ENCODE assay signal across 29 mouse cellular contexts in genomic region chr6:52276382-52276781, GRCm38 (mm10). TPM values are rescaled to one million over a fixed set of nuclear protein-coding genes. Genes with fewer than 3 reads are reported as not detected.
"Had no signal": no experiment of that assay in that cellular context is flagged by ENCODE, and none has a peak within 500 bp of the region (broad histone marks: within the 10 kb centered on the region; RNA-seq: fewer than 3 reads in every experiment).

No protein-coding gene starts in this region.

- H3K36me3 ChIP-seq: limb, embryonic 15.5 days; midbrain, embryonic 10.5 days; neural tube, embryonic 12.5 days; neural tube, embryonic 15.5 days had no signal

- H3K4me1 ChIP-seq: midbrain, embryonic 10.5 days; neural tube, embryonic 12.5 days had no signal

- DNase-seq: kidney, adult 18-20 months; kidney, adult 9 months; kidney, postnatal 14 days; kidney, postnatal 4 days; liver, postnatal 0 days; lung, embryonic 14.5 days; lung, postnatal 10 days; lung, postnatal 36 days; midbrain, embryonic 14.5 days; right cerebral cortex, adult 18-20 months; right cerebral cortex, postnatal 14 days; right cerebral cortex, postnatal 4 days; thymus, adult 2 months; thymus, postnatal 14 days; thymus, postnatal 4 days had no signal

- H3K4me2 ChIP-seq: limb, embryonic 15.5 days; liver, embryonic 11.5 days; lung, embryonic 14.5 days; neural tube, embryonic 12.5 days; neural tube, embryonic 15.5 days had no signal

- H3K9me3 ChIP-seq: limb, embryonic 15.5 days; megakaryocyte, embryonic 14.5 days; midbrain, embryonic 10.5 days; neural tube, embryonic 12.5 days; neural tube, embryonic 15.5 days had no signal

- H3K9ac ChIP-seq: limb, embryonic 15.5 days; liver, embryonic 14.5 days; liver, postnatal 0 days; lung, embryonic 14.5 days; neural tube, embryonic 12.5 days; neural tube, embryonic 15.5 days had no signal

- H3K4me3 ChIP-seq: limb, embryonic 15.5 days; megakaryocyte, embryonic 14.5 days; midbrain, embryonic 10.5 days; neural tube, embryonic 12.5 days; neural tube, embryonic 15.5 days had no signal

- ATAC-seq: liver, postnatal 0 days had no signal

- H3K27ac ChIP-seq: limb, embryonic 15.5 days; liver, embryonic 14.5 days; midbrain, embryonic 10.5 days; neural tube, embryonic 12.5 days; neural tube, embryonic 15.5 days; stomach, postnatal 0 days had no signal

RNA-seq across cellular contexts. Expression of gene Hoxa13, which starts 15.7 kb away (rescaled TPM):
- total RNA-seq: layer of hippocampus, adult 18-20 months; layer of hippocampus, postnatal 14 days; left cerebral cortex, adult 18-20 months; left cerebral cortex, postnatal 25 days had no signal
- polyA plus RNA-seq: liver, postnatal 0 days; lung, embryonic 14.5 days; midbrain, embryonic 10.5 days; midbrain, embryonic 14.5 days; stomach, embryonic 14.5 days; stomach, postnatal 0 days; thymus, adult 2 months had no signal

RNA-seq across cellular contexts. Expression of gene Hoxa11, which starts 30.8 kb away (rescaled TPM):
- total RNA-seq: layer of hippocampus, adult 18-20 months; layer of hippocampus, postnatal 14 days; left cerebral cortex, adult 18-20 months; left cerebral cortex, postnatal 25 days had no signal
- polyA plus RNA-seq: liver, embryonic 14.5 days; liver, postnatal 0 days; lung, embryonic 14.5 days; midbrain, embryonic 10.5 days; midbrain, embryonic 14.5 days; stomach, embryonic 14.5 days; stomach, postnatal 0 days; thymus, adult 2 months had no signal

RNA-seq across cellular contexts. Expression of gene Hoxa10, which starts 35.7 kb away (rescaled TPM):
- total RNA-seq: layer of hippocampus, adult 18-20 months; layer of hippocampus, postnatal 14 days; left cerebral cortex, adult 18-20 months; left cerebral cortex, postnatal 25 days had no signal
- polyA plus RNA-seq: liver, postnatal 0 days; lung, embryonic 14.5 days; midbrain, embryonic 14.5 days; stomach, embryonic 14.5 days; stomach, postnatal 0 days; thymus, adult 2 months had no signal

RNA-seq across cellular contexts. Expression of gene Evx1, which starts 36.9 kb away (rescaled TPM):
- total RNA-seq: layer of hippocampus, adult 18-20 months; layer of hippocampus, postnatal 14 days; left cerebral cortex, adult 18-20 months; left cerebral cortex, postnatal 25 days had no signal
- polyA plus RNA-seq: kidney, embryonic 16.5 days; liver, embryonic 14.5 days; liver, postnatal 0 days; lung, embryonic 14.5 days; stomach, postnatal 0 days; thymus, adult 2 months had no signal

RNA-seq across cellular contexts. Expression of gene Hoxa9, which starts 45.5 kb away (rescaled TPM):
- total RNA-seq: layer of hippocampus, adult 18-20 months; layer of hippocampus, postnatal 14 days; left cerebral cortex, adult 18-20 months; left cerebral cortex, postnatal 25 days had no signal
- polyA plus RNA-seq: lung, embryonic 14.5 days; midbrain, embryonic 10.5 days; midbrain, embryonic 14.5 days had no signal
